Mouse (Mus musculus): ENCODE results near the gene Matn1. TPM values are rescaled to one million over a fixed set of nuclear protein-coding genes. Genes with fewer than 3 reads are reported as not detected.

Gene Matn1
- total RNA-seq, 2 experiments from 2014 or later = 0.41 to 0.64 TPM

- TF ChIP-seq CTCF (conservative IDR thresholded peaks at IDR 0.05) = no peak
- no peak overlapping the region for H3K4me3 ChIP-seq
- H3K27ac ChIP-seq = no peak overlapping the region
- DNase-seq (ENCODE audit: low spot score in 2 of 2) = no peak
Observed at GRCm38 (mm10) chr4:130919750-130920356, 24.3 kb upstream of the Matn1 start.

GRCm38 (mm10) chr4:130920951-130921693 lies 23.1 kb upstream of the Matn1 start:
- no peak for DNase-seq (ENCODE audit: low spot score in 2 of 2)
- TF ChIP-seq CTCF (conservative IDR thresholded peaks at IDR 0.05) = no peak
- H3K27ac ChIP-seq = no peak overlapping the region
- no peak overlapping the region for H3K4me3 ChIP-seq

- Histone ChIP-seq H3K4me3 (no peak overlapping the region), H3K27ac (no peak overlapping the region)
- DNase-seq (ENCODE audit: low spot score in 2 of 2) = no peak
- TF ChIP-seq CTCF (conservative IDR thresholded peaks at IDR 0.05) = no peak
Observed at GRCm38 (mm10) chr4:130921986-130922385, 22.2 kb upstream of the Matn1 start.

- DNase-seq (ENCODE audit: low spot score in 2 of 2) = no peak
- Histone ChIP-seq H3K27ac (no peak overlapping the region), H3K4me3 (no peak overlapping the region)
- TF ChIP-seq CTCF (conservative IDR thresholded peaks at IDR 0.05) = no peak
Observed at GRCm38 (mm10) chr4:130926274-130926673, 17.9 kb upstream of the Matn1 start.

GRCm38 (mm10) chr4:130927821-130928220 lies 16.4 kb upstream of the Matn1 start:
- no peak overlapping the region for H3K4me3 ChIP-seq
- no peak for DNase-seq (ENCODE audit: low spot score in 2 of 2)
- no peak overlapping the region for H3K27ac ChIP-seq
- TF ChIP-seq CTCF (conservative IDR thresholded peaks at IDR 0.05) = no peak

DNA sequence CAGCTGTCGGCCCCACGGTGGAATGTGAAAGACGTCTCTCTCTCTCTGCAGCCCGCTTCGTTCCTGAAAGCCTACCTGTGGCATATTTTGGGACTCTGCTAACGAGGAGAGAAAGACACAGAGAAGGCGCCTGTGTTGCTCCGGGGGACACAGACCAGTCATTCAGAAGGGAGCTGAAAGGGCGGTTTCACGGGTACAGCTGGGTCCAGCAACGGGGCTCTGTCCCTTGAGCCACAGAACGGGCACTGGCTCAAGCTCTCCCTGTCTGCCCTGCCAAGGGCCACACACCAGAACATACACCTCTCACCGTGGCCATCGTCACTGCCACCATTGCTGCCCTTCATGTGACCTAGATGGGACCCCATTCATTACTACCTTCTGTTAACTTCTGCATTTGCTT lies 1.5 kb upstream of the Matn1 start:
- Histone ChIP-seq H3K4me3 (no peak overlapping the region), H3K27ac (peak overlapping the region; percentile 46; the same call in 1 of the 2 replicates)
- DNase-seq (ENCODE audit: low spot score in 2 of 2) = no peak
- TF ChIP-seq CTCF (conservative IDR thresholded peaks at IDR 0.05) = no peak

DNA sequence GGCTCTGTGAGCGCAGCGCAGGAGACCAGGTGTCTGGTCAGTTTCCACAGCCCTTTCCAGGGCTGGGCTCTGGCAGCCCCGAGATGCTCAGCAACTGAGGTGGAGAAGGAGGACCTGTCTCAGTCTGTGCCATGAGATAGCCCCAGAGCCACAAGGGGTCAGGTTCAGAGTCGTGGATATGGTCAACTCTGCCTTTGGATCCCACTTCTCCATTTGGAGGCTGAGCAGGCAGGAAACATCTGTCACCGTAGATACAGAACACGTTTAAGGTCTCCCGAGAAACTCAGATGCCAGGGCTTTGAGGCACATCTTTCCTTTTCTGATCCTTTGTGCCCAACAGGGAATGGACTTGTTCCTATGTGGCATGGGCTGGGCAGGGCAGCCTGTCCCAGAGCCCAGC lies 594 bp downstream of the Matn1 start:
- no peak for DNase-seq (ENCODE audit: low spot score in 2 of 2)
- Histone ChIP-seq H3K27ac (no peak overlapping the region), H3K4me3 (no peak overlapping the region)
- no peak for TF ChIP-seq CTCF (conservative IDR thresholded peaks at IDR 0.05)

DNA sequence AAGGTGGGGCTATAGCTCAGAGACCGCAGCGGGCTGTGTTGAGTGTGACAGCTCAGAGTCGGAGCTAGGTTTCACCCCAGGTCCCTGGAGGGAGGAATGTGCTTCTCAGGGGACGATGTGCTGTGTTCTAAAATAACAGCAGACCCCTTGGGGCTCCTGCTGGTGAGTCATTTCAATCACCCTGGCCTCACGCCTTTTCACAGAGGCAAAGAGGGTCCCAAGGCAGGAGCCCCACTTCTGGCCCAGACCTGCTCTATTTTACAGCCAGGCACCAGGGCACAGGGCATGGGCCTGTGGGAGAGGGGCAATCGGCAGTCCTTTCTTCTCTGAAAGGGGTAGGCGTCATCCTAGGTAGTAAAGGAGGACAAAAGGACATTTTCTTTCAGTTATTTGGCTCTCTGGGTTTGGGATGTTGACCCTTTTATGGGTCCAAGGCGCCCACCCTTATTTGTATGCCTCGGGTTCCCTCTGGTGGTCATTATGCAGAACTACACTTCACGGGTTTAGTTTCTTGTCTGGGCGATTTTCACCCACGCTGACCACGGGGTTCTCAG lies 3.0 kb downstream of the Matn1 start:
- H3K27ac ChIP-seq = peak overlapping the region; percentile 61
- peak; percentile 89 for TF ChIP-seq CTCF (conservative IDR thresholded peaks at IDR 0.05)
- no peak for DNase-seq (ENCODE audit: low spot score in 2 of 2)
- H3K4me3 ChIP-seq = no peak overlapping the region

- DNase-seq (ENCODE audit: low spot score in 2 of 2) = no peak
- no peak for TF ChIP-seq CTCF (conservative IDR thresholded peaks at IDR 0.05)
- Histone ChIP-seq H3K27ac (no peak overlapping the region), H3K4me3 (no peak overlapping the region)
Observed at GRCm38 (mm10) chr4:130949821-130950384, 5.7 kb downstream of the Matn1 start.

DNA sequence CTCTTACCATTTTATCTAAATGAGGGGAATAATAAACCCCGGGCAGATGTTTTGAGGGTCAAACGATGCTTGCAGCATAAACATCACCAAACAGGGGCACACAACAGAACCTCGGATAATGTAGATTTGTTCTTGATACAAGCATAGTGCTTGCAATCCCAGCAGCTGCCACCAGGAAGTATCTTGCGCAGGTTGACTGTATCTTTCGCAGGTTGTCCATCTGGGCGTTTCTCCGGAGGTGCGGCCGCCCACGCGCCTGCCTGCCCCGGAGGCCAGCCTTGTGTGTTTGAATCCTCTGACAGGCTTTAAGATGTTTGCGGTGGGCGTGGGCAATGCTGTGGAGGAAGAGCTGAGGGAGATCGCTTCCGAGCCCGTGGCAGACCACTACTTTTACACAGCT lies 8.3 kb downstream of the Matn1 start:
- peak; percentile 73 for TF ChIP-seq CTCF (conservative IDR thresholded peaks at IDR 0.05)
- Histone ChIP-seq H3K4me3 (no peak overlapping the region), H3K27ac (no peak overlapping the region)
- no peak for DNase-seq (ENCODE audit: low spot score in 2 of 2)

DNA sequence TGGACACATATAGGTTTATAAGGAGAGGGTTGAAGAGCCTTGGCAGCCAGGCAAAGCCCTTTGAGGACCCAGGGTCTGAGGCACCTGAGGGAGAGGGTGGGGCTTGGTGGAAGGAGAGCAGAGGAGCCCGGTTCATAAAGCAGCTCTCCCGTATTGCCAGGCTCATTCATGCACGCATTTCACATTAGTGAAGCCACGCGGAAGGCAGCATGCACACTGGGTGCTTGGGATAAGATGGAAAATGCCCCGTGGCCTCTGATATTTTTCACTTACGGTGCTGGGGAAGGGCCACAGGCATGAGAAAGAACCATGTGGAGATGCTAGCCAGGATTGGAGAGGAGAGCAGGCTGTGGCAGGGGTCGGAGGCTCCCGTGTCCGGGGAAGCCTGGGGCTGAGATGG lies 13.0 kb downstream of the Matn1 start:
- no peak overlapping the region for H3K27ac ChIP-seq
- H3K4me3 ChIP-seq = no peak overlapping the region
- TF ChIP-seq CTCF (conservative IDR thresholded peaks at IDR 0.05) = no peak
- DNase-seq (ENCODE audit: low spot score in 2 of 2) = no peak

- TF ChIP-seq CTCF (conservative IDR thresholded peaks at IDR 0.05) = no peak
Observed at GRCm38 (mm10) chr4:130958812-130959211, 14.6 kb downstream of the Matn1 start.

DNA sequence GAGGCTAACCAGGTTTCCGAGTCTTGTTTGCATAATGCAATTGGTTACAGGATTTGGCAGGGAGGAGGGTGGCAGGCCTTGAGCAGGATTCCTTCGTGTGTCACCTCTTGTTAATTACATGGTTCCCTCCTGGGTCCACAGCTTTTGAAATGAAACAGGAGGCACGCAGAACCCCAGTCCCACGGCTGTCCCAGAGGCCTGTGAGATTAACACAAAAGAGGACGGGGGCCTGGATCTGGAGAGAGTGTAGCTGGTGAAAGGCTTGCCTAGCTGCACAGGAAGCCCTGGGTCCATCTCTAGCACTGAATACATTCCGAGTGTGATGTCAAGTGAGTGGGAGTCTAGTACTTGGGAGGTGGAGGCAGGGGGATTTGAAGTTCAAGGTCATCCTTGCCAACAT lies 15.5 kb downstream of the Matn1 start:
- TF ChIP-seq CTCF (conservative IDR thresholded peaks at IDR 0.05) = no peak
- no peak overlapping the region for H3K4me3 ChIP-seq
- DNase-seq (ENCODE audit: low spot score in 2 of 2) = no peak
- H3K27ac ChIP-seq = no peak overlapping the region

More at GRCm38 (mm10) chr4:130958812-130959211, 14.6 kb downstream of the Matn1 start:
- no peak overlapping the region for H3K27ac ChIP-seq
- DNase-seq (ENCODE audit: low spot score in 2 of 2) = no peak
- H3K4me3 ChIP-seq = no peak overlapping the region
